Mouse (Mus musculus) intestine, postnatal 0 days (tissue): ENCODE measurements at regions not wholly inside any gene's neighbourhood (a gene's known extent, or its start where the extent isn't known, plus 50 kb on each side); places are given as distances from the start of the nearest gene placed in this dataset.

Source experiments
- ATAC-seq: fragments of 200-750 bp; cut with Nextera tagmentation; 2 replicates; pipeline ENCODE4 v1.8.0; 2017; ENCODE audit warnings: mild to moderate bottlenecking, moderate TSS enrichment, moderate library complexity
- H3K27ac ChIP-seq: fragments of 300-500 bp; sonication (generic); 2 replicates; pipeline ENCODE4 v1.5.1; 2014; ENCODE audit warnings: mild to moderate bottlenecking, low read depth, low read length, moderate library complexity
- H3K27me3 ChIP-seq: fragments of 300-500 bp; sonication (generic); replicated peaks from 2 replicates; pipeline ENCODE4 v1.6.1; 2014; ENCODE audit warnings: low read length, mixed read lengths; ENCODE audit not compliant: control insufficient read depth, insufficient read depth
- H3K36me3 ChIP-seq: fragments of 300-500 bp; sonication (generic); 2 replicates; pipeline ENCODE4 v1.6.1; 2014; ENCODE audit warnings: mild to moderate bottlenecking, moderate library complexity; ENCODE audit not compliant: control insufficient read depth, insufficient read depth
- H3K4me1 ChIP-seq: fragments of 300-500 bp; sonication (generic); replicated peaks from 2 replicates; pipeline ENCODE4 v1.6.1; 2014; ENCODE audit warnings: antibody characterized with exemption, low read length, mixed read lengths; ENCODE audit not compliant: control insufficient read depth, insufficient read depth
- H3K4me2 ChIP-seq: fragments of 300-500 bp; sonication (generic); replicated peaks from 2 replicates; pipeline ENCODE4 v1.6.1; 2014; ENCODE audit warnings: low read depth, mild to moderate bottlenecking, moderate library complexity
- H3K4me3 ChIP-seq: fragments of 300-500 bp; sonication (generic); 2 replicates; pipeline ENCODE4 v1.5.1; 2014; ENCODE audit warnings: low read depth, low read length
- H3K9ac ChIP-seq: fragments of 300-500 bp; sonication (generic); 2 replicates; pipeline ENCODE4 v1.6.1; 2014; ENCODE audit warnings: mild to moderate bottlenecking, low read depth, low read length
- H3K9me3 ChIP-seq: fragments of 300-500 bp; sonication (generic); 2 replicates; pipeline ENCODE4 v1.6.1; 2016; ENCODE audit warnings: mixed run types; ENCODE audit not compliant: control insufficient read depth
- CTCF ChIP-seq: sonication (generic); IDR thresholded peaks from 2 replicates; pipeline ENCODE4 v1.5.1; 2016; ENCODE audit warnings: low read depth, mild to moderate bottlenecking, control low read depth, antibody characterized with exemption, moderate library complexity
- WGBS: fragments of 180-500 bp; shearing (Covaris S2); extraction: QIAGEN DNeasy Blood & Tissue Kit; methylation state at CpG from one replicate; pipeline ENCODE4 v1.1.7; 2014; 5-methylcytosine and 5-hydroxymethylcytosine counted together

DNA sequence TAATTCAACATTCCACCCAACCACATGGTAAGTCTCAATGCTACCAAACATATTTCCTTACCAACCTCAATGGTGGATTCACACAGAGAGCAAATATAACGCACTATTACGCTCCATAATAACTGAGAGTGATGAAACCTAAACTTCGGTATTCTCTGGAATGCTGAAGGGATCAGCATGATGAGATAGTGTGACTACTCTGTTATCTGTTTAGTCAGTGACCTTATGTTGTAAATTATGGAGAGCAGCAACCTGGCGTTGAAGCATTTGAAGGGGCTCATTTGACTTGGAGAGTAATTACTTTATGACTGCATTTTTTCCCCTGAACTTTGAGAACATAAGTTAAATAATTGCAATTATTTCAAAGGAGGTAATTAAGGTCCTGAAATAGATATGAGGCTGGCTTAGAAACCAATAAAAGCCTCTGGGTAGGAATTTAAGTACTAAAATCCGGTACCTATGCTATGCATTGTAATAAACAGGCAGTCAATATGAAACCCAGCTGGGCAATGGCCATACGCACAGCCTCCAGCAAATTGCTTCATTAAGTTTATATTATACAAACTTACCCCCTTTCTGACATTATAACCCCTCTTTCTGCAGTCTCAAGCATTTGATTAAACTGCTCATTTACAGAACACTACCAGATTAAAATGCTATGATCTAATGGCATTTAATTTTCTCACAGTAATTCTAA, 1378.9 kb upstream of the Jmjd1c start:
- 38% methylated on average over 6 of the region's 6 CpGs for WGBS
- no peak for ATAC-seq
- Histone ChIP-seq H3K4me2 (no peak overlapping the region), H3K27me3 (no peaks in the 10 kb centered on the region), H3K4me1 (no peaks in the 10 kb centered on the region), H3K27ac (no peak overlapping the region), H3K9ac (no peak overlapping the region), H3K4me3 (no peak overlapping the region), H3K36me3 (no peaks in the 10 kb centered on the region), H3K9me3 (no peaks in the 10 kb centered on the region)
- TF ChIP-seq CTCF: no peak

DNA sequence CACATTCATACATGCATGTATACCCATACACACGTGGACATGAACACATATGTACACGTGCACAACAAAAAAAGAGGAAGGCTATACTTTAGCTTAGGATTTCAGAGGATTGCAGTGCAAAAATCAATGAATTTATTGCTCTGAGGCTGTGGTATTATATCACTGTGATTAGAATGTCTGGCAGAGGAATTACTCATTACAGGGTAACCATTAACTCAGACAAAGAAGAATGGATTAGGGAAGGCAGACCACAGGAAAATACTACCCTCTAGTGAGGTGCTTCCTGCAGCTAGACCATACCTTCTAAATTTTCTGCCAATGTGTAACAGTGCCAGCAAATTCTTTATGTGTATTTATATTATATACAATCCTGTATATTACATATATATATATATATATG, 1373.4 kb upstream of the Jmjd1c start:
- 34% methylated on average over 2 of the region's 2 CpGs for WGBS
- no peak for ATAC-seq
- Histone ChIP-seq H3K27ac (no peak overlapping the region), H3K9me3 (no peaks in the 10 kb centered on the region), H3K27me3 (no peaks in the 10 kb centered on the region), H3K36me3 (no peaks in the 10 kb centered on the region), H3K9ac (no peak overlapping the region), H3K4me3 (no peak overlapping the region), H3K4me2 (no peak overlapping the region), H3K4me1 (no peaks in the 10 kb centered on the region)
- no peak for TF ChIP-seq CTCF

DNA sequence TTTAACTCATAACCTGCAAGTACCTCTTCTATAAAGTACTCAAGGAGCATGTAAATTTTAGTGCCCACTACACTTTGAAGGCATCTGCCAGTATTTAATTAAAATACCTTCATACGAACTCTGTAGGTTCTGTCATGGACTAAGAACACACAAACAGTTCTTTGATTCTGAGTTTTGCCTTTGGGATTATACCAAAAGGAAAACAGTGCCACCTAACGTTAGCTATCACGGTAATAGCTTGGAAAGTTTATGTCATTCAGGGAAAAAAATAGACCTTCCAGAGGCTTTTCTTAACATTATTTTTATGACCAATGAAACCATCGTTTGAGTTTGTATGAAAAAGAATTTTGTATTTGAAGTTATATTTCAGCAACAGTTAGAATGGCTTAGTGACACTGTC, 1326.5 kb upstream of the Jmjd1c start:
- no peak overlapping the region for H3K9ac ChIP-seq
- no peak for ATAC-seq
- H3K27me3 ChIP-seq: no peaks in the 10 kb centered on the region
- TF ChIP-seq CTCF: peak; percentile 52
- no peak overlapping the region for H3K4me2 ChIP-seq
- H3K36me3 ChIP-seq: no peaks in the 10 kb centered on the region
- no peak overlapping the region for H3K27ac ChIP-seq
- no peaks in the 10 kb centered on the region for H3K4me1 ChIP-seq
- H3K9me3 ChIP-seq: no peaks in the 10 kb centered on the region
- 25% methylated on average over 4 of the region's 4 CpGs for WGBS
- H3K4me3 ChIP-seq: no peak overlapping the region

DNA sequence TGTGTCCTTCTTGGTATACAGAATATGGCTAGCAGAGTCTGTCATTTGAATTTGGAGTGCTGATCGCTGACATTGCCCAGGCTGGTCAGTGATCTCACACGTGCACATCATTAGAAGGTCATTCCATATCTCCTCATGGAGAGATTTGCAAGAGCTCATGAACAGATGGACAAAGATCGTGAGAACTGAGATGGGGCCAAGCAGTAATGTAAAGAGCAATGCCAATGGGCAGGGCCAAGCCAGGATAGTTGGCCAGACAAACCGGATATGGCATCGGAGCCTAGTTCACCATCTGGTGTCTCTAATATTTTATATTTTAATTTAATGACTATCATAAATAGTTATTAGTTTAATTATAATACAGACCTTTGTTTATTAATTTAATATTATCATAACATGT, 1324.0 kb upstream of the Jmjd1c start:
- H3K36me3 ChIP-seq: no peaks in the 10 kb centered on the region
- H3K27ac ChIP-seq: no peak overlapping the region
- WGBS: 85% methylated on average over 5 of the region's 5 CpGs
- no peak overlapping the region for H3K9ac ChIP-seq
- ATAC-seq: no peak
- H3K27me3 ChIP-seq: no peaks in the 10 kb centered on the region
- no peak overlapping the region for H3K4me2 ChIP-seq
- no peak overlapping the region for H3K4me3 ChIP-seq
- no peaks in the 10 kb centered on the region for H3K9me3 ChIP-seq
- no peak for TF ChIP-seq CTCF
- no peaks in the 10 kb centered on the region for H3K4me1 ChIP-seq

DNA sequence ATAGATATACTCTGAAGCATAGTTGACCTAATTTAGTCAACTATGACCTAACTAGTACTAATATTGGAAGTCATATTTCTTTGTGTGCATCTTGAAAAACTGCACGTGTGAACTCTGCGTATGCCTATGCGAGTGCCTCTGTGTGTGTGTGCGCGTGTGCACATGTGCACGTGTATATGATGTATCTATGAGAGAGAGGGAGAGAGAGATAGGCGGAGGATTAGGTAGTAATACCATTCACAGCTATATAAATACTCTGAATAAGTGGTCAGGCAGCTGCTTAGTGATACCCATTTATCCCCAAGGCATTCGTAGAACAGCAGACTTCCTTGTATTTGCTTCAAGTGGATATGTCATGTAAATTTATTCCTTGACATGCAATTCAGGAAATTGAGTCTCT, 1310.9 kb upstream of the Jmjd1c start:
- no peak for TF ChIP-seq CTCF
- no peak overlapping the region for H3K27ac ChIP-seq
- no peak for ATAC-seq
- H3K4me2 ChIP-seq: no peak overlapping the region
- no peaks in the 10 kb centered on the region for H3K4me1 ChIP-seq
- no peaks in the 10 kb centered on the region for H3K36me3 ChIP-seq
- no peaks in the 10 kb centered on the region for H3K27me3 ChIP-seq
- H3K9me3 ChIP-seq: no peaks in the 10 kb centered on the region
- 84% methylated on average over 8 of the region's 8 CpGs for WGBS
- H3K4me3 ChIP-seq: no peak overlapping the region
- no peak overlapping the region for H3K9ac ChIP-seq
